Mouse (Mus musculus) stomach, embryonic 15.5 days (tissue): Measurements from ENCODE around the gene Tgfbr3l. TPM values are rescaled to one million over a fixed set of nuclear protein-coding genes. Genes with fewer than 3 reads are reported as not detected.

ENCODE experiments used
- ATAC-seq: fragments of 200-750 bp; cut with Nextera tagmentation; 2 replicates; pipeline ENCODE4 v1.8.0; 2017; ENCODE audit warnings: low read depth, moderate number of reproducible peaks, moderate TSS enrichment; ENCODE audit not compliant: insufficient read depth, low FRiP score
- H3K27ac ChIP-seq: fragments of 300-500 bp; sonication (generic); 2 replicates; pipeline ENCODE4 v1.5.1; 2015; ENCODE audit warnings: mild to moderate bottlenecking, inconsistent platforms
- H3K27me3 ChIP-seq: fragments of 300-500 bp; sonication (generic); replicated peaks from 2 replicates; pipeline ENCODE4 v1.6.1; 2015; ENCODE audit warnings: inconsistent platforms
- H3K36me3 ChIP-seq: fragments of 300-500 bp; sonication (generic); 2 replicates; pipeline ENCODE4 v1.6.1; 2015; ENCODE audit warnings: inconsistent platforms
- H3K4me1 ChIP-seq: fragments of 300-500 bp; sonication (generic); 2 replicates; pipeline ENCODE4 v1.6.1; 2015; ENCODE audit warnings: inconsistent platforms
- H3K4me2 ChIP-seq: fragments of 300-500 bp; sonication (generic); 2 replicates; pipeline ENCODE4 v1.6.1; 2015; ENCODE audit warnings: mild to moderate bottlenecking, inconsistent platforms
- H3K4me3 ChIP-seq: fragments of 300-500 bp; sonication (generic); replicated peaks from 2 replicates; pipeline ENCODE4 v1.5.1; 2015; ENCODE audit warnings: inconsistent platforms
- H3K9ac ChIP-seq: fragments of 300-500 bp; sonication (generic); 2 replicates; pipeline ENCODE4 v1.6.1; 2015; ENCODE audit warnings: inconsistent platforms
- H3K9me3 ChIP-seq: fragments of 300-500 bp; sonication (generic); 2 replicates; pipeline ENCODE4 v1.6.1; 2016; ENCODE audit warnings: inconsistent platforms
- WGBS: fragments of 180-500 bp; shearing (Covaris S2); methylation state at CpG from one replicate; pipeline ENCODE4 v1.1.7; 2015; 5-methylcytosine and 5-hydroxymethylcytosine counted together
- polyA plus RNA-seq: library from polyadenylated mRNA; unstranded; fragments of >200 nt; fragmentation: Nextera tagmentation; extraction: Ambion mirVana; gene quantifications from 2 replicates; pipeline ENCODE4 v1.2.1, GENCODE M21; 2015

Tgfbr3l gene
- polyA plus RNA-seq, 1 experiment from 2014 or later, result 5.9 TPM

DNA sequence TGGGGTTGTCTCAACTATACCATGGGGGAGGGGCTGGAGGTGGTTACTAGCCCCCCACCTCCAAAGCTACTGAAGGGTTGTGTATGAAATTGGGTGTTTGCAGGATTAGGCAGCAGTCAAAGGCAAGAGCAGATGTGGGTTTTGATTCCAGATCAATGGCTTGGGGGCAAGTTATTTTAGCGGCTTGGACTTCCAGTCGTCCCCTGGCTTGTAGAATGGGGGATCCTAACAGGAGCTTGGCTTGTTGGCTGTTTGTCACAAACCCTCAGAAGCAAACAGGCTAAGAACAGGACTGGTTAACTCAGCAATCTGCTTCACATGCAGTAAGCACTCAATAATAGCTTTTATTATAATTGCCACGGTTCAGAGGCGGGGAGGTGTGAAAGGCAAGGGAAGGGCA lies 9.3 kb downstream of the Tgfbr3l start:
- 78% methylated on average over 4 of the region's 4 CpGs for WGBS
- Histone ChIP-seq H3K4me1 (peaks cover 25% of the 10 kb centered on the region), H3K27me3 (no peaks in the 10 kb centered on the region), H3K9me3 (no peaks in the 10 kb centered on the region), H3K4me2 (peak overlapping the region; percentile 85), H3K9ac (no peak overlapping the region), H3K27ac (peak overlapping the region; percentile 52), H3K4me3 (0 out of 2 replicates have a peak overlapping the region, but pooled peaks have one; percentile 72), H3K36me3 (peaks cover 44% of the 10 kb centered on the region)
- no peak for ATAC-seq

DNA sequence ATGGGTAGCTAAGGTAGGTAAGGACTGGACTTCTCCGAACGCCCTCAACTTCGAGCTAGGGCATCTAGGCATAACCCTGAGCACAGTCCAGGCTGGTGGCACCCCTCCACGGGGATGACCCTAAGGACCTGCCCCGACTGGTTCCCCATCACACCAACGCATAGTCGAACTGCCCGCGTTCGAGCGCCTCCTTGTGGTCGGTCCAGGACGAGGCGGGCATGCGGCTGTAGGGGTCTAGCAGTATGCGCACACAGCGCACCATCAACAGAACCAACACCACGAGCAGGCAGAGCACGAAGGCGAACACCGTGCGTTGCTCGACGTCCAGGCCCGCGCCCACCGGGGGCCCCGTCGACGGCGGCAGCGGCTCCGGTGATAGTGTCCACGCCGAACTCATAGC lies 10.2 kb downstream of the Tgfbr3l start:
- Histone ChIP-seq H3K9ac (peak overlapping the region; percentile 67), H3K9me3 (no peaks in the 10 kb centered on the region), H3K4me2 (peak overlapping the region; percentile 85), H3K4me1 (peaks cover 21% of the 10 kb centered on the region), H3K27ac (peak overlapping the region; percentile 79), H3K4me3 (peak overlapping the region; percentile 72), H3K36me3 (peaks cover 48% of the 10 kb centered on the region), H3K27me3 (no peaks in the 10 kb centered on the region)
- 3% methylated on average over 35 of the region's 35 CpGs for WGBS
- peak; percentile 51 for ATAC-seq

DNA sequence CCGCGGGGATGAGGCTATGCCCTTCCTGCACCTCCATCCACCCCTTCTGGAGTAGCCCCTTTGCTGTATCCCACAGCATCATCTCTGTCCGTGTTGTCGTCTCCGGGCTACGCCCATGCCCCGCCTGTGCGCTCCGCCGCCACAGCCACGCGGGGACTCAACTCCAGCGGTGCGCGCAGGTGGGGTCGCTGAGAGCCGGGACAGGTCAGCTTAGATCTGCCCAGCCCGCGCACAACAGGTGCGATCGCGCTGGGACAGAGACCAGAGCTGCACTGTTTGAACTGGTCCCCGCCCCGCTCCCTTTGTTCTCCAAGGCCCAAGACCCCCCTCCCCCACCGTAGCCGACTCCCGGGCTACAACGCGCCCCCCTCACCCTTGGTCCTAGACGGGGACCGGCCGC lies 10.7 kb downstream of the Tgfbr3l start:
- Histone ChIP-seq H3K4me1 (peaks cover 21% of the 10 kb centered on the region), H3K27me3 (no peaks in the 10 kb centered on the region), H3K4me3 (peak overlapping the region; percentile 72), H3K36me3 (peaks cover 51% of the 10 kb centered on the region), H3K9ac (peak overlapping the region; percentile 67), H3K27ac (peak overlapping the region; percentile 79), H3K4me2 (peak overlapping the region; percentile 85), H3K9me3 (no peaks in the 10 kb centered on the region)
- WGBS, result under 1% methylated on average over 31 of the region's 32 CpGs
- ATAC-seq, result peak; percentile 56

DNA sequence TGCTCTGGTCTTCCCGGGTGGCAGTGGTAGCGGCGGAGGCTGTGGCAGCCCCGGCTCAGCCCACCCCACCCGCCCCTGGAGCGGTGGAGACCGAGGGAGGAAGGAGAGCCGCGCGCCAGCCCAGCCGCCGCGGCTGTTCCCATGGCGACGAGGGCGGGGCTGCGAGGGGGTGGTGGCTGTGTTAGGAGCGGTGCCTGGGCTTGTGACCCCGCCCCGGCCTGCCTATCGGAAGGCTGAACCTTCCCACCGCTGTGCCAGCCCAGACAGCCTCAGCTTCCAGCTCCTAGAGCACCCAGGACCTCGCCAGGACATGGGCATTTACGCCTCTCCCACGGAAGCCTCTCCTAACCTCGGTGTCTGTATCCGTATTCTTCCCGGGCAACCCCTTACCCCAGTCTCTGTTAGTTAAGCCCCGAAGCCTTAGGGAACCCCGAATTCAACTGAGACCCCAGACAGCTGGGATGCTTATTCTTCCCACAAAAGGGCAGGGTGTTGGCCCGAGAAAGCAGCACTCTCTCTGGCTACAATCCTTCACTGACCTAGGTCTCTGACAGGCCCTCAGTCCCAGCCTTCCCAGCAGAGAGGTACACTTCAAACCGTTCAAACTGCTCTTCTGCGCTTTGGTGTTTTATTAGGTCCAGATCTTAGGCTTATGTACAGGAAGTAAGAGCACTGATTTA lies 11.3 kb downstream of the Tgfbr3l start, which contains the start of gene Ctxn1:
Gene Ctxn1, minus strand, starts transcription at position 150 of the 680 bp plus-strand sequence.
- Histone ChIP-seq H3K27me3 (no peaks in the 10 kb centered on the region), H3K36me3 (peaks cover 56% of the 10 kb centered on the region), H3K4me3 (peak within 1 kb of the TSS; percentile 72), H3K4me2 (peak within 1 kb of the TSS; percentile 85), H3K9me3 (no peaks in the 10 kb centered on the region), H3K27ac (peak within 1 kb of the TSS; percentile 79), H3K9ac (peak within 1 kb of the TSS; percentile 67), H3K4me1 (peaks cover 18% of the 10 kb centered on the region)
- WGBS, result 8% methylated on average over 20 of the region's 33 CpGs
- ATAC-seq, result peak; percentile 94

DNA sequence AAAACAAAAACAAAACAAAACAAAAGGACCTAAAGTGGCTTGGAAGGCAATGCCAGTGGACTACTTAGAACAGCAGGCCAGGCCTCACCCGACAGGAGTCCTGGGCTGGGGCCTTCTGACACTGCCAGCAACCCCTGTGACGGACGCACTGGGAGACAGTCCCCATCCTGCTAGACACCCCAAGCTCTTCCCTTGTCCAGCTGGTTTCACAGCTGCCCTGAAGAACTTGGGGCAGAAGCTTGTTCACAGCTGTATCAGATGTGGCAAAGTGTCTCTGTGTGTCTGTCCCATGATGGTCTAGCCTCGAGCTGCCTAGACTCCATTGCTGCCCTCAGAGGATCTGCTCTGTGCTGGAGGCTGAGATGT lies 11.8 kb downstream of the Tgfbr3l start:
- peaks cover 55% of the 10 kb centered on the region for H3K36me3 ChIP-seq
- no peaks in the 10 kb centered on the region for H3K27me3 ChIP-seq
- H3K9ac ChIP-seq, result no peak overlapping the region
- ATAC-seq, result no peak
- no peaks in the 10 kb centered on the region for H3K9me3 ChIP-seq
- no peak overlapping the region for H3K4me3 ChIP-seq
- H3K4me1 ChIP-seq, result peaks cover 16% of the 10 kb centered on the region
- WGBS, result 77% methylated on average over 4 of the region's 4 CpGs
- H3K27ac ChIP-seq, result no peak overlapping the region; the same call in 1 of the 2 replicates
- H3K4me2 ChIP-seq, result no peak overlapping the region

DNA sequence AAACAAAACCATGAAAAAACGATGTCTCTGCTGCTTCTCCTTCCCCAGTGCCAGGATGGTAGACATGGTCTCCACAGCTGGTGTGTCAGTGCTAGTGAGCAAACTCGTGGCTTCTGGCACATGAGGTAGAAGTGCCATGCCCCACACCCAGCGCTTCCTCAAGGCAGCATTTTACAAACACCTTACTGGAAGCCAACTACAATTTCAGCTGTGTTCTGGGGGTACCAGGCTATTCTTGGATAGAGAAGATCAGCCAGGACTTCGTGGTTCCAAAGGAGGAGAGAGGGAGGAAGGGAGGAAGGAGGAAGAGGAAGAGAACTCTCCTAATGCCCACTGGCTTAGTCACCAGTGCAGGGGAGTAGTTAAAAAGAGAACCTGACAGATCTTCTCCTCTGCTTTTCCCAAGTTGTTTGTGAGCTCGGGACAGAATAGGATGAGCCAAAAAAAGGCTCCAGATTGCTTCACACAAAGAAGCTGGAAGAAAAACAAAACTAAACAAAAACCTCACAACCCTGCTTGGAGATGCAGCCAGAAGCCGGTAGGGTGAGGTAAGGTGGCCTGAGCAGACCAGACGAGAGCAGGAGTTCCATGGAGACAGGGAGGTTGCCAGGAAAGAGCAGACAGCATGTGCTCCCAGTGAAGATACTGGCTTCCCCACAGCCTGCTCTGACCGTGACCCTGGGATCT lies 15.2 kb downstream of the Tgfbr3l start:
- WGBS, result 85% methylated on average over 8 of the region's 8 CpGs
- H3K9me3 ChIP-seq, result no peaks in the 10 kb centered on the region
- H3K4me1 ChIP-seq, result peaks cover 7% of the 10 kb centered on the region; the same call in 1 of the 2 replicates
- no peaks in the 10 kb centered on the region for H3K27me3 ChIP-seq
- peaks cover 68% of the 10 kb centered on the region for H3K36me3 ChIP-seq
- no peak for ATAC-seq
- H3K4me2 ChIP-seq, result no peak overlapping the region
- no peak overlapping the region for H3K9ac ChIP-seq
- H3K27ac ChIP-seq, result no peak overlapping the region
- H3K4me3 ChIP-seq, result no peak overlapping the region

DNA sequence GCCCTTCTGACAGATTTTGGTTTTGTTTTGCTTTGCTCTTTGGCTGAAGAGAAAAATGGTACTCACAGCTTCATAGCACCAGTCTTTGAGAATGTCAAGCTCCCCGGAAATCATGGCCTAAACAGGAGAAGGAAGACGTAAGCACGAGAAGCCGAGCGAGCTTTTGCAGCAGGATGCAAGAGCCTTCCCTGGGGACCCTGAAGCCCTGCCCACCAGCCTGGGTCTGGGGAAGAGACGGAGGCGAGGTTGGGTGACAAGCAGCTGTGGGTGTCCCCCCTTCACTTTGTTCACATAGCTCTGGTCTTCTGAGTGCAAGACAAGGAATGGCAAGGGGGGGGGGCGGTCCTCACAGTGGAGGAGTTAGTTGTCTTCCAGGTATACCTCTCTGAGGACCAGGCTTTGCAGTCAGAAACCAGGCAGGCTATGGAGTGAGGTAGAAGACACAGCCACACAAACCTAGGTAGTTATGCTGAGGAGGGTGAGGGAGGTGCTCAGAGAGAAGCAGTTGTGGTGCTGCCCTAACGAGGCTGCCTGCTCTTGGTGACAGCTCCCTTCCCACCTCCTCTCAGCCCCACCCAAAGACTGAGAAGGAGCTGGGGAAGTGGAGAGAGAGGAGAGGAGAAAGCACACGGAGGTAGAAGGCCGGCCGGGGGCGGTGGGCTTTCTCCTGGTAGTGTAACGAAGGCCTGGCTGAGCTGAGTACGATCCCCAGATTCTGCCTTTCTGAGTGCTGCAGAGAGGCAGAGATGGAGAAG lies 17.3 kb downstream of the Tgfbr3l start:
- H3K4me2 ChIP-seq, result no peak overlapping the region
- ATAC-seq, result no peak
- no peak overlapping the region for H3K9ac ChIP-seq
- peaks cover 70% of the 10 kb centered on the region for H3K36me3 ChIP-seq
- no peaks in the 10 kb centered on the region for H3K4me1 ChIP-seq
- H3K4me3 ChIP-seq, result no peak overlapping the region
- 88% methylated on average over 15 of the region's 15 CpGs for WGBS
- no peaks in the 10 kb centered on the region for H3K9me3 ChIP-seq
- H3K27me3 ChIP-seq, result no peaks in the 10 kb centered on the region
- no peak overlapping the region for H3K27ac ChIP-seq

DNA sequence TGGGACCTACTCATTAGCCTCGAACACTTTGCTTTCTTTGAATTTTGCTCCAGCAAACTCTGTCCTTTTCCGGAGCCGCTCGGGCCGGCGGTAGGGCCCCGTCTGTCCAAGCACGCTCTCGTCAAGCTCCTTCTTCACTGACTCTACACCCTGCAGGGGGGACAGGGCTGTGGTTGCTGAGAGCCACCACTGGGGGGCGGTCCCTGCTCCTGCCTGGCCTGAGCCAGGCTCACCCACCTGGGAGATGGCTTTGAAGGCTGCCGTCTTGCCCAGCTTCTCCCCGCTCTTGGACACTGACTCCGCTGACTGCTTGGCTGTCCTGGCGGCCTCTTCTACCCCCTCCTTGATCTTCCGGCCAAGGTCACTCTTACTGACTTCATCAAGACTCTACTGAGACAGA lies 19.6 kb downstream of the Tgfbr3l start:
- WGBS, result 75% methylated on average over 15 of the region's 15 CpGs
- Histone ChIP-seq H3K9ac (no peak overlapping the region), H3K9me3 (no peaks in the 10 kb centered on the region), H3K4me2 (no peak overlapping the region), H3K27ac (no peak overlapping the region), H3K4me1 (no peaks in the 10 kb centered on the region), H3K36me3 (peaks cover 54% of the 10 kb centered on the region), H3K4me3 (no peak overlapping the region), H3K27me3 (no peaks in the 10 kb centered on the region)
- ATAC-seq, result peak; percentile 54; the same call in 1 of the 2 replicates

DNA sequence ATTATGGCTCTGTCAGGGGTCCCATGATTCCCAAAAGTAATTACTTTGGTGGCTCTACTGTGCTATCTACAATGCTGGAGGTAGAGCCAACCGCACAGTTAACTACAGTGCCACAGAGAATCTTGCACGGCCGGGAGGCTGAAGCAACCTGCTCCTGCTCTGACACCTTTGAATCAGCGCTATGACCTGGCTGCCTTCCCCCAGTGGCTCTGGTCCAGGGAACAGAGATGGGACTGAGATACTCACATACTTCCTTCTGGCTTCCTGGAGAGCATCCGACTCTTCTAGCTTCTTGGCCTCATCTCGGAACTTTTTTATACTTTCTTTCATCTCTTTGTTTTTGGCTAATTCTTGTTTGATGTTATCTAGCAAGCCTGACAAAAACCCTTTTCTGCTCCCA lies 21.6 kb downstream of the Tgfbr3l start:
- WGBS, result 90% methylated on average over 6 of the region's 6 CpGs
- no peak overlapping the region for H3K9ac ChIP-seq
- no peak overlapping the region for H3K27ac ChIP-seq
- H3K9me3 ChIP-seq, result no peaks in the 10 kb centered on the region
- no peak overlapping the region for H3K4me3 ChIP-seq
- no peak for ATAC-seq
- peaks cover 53% of the 10 kb centered on the region for H3K36me3 ChIP-seq
- no peak overlapping the region for H3K4me2 ChIP-seq
- 0 out of 2 replicates have a peak, but pooled peaks cover 3% of the 10 kb centered on the region for H3K4me1 ChIP-seq
- no peaks in the 10 kb centered on the region for H3K27me3 ChIP-seq

DNA sequence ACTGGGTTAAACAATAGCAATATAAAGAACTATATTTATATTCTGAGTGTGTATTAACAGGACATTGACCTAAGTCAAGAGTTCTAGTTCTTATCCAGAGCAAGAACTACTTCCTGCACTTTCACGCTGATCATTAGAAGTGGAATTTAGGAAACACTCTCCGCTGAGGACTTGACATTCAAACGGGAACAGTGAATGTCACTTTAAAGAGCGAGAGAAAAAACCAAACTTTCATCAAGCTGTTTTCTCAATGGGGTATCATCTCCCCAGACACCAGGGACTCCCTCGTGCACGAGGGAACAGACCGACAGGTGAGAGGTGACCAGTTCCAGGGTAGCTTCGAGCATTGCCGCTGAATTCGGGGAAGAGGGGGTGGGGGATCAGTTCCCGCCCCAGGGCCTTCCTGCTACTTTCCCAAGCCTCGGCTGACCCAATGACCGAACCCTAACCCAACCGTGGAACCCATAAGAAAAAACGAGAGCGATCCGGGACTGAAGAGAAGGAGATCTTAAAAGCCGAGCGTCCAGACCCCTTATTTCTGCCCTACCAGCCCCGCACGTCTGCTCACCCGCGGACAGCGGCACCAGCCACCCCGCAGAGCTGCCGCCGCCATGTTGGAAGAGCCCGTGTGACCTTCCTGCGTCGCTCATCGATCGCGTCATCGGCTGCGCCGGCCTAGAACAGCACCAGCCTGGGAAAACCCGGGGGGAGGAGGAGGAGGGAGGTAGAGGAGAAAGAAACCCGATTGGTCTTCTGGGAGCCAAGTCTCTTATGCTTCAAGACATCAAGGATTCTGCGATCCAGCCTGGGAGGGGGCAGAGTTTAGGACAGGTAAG lies 27.5 kb downstream of the Tgfbr3l start, which contains the start of gene Timm44:
Gene Timm44, minus strand, starts transcription at position 639 of the 836 bp plus-strand sequence.
- Histone ChIP-seq H3K4me3 (peak within 1 kb of the TSS; percentile 86), H3K9me3 (no peaks in the 10 kb centered on the region), H3K27me3 (no peaks in the 10 kb centered on the region), H3K27ac (peak within 1 kb of the TSS; percentile 41), H3K36me3 (peaks cover 13% of the 10 kb centered on the region; the same call in 1 of the 2 replicates), H3K9ac (peak within 1 kb of the TSS; percentile 71), H3K4me2 (peak within 1 kb of the TSS; percentile 66), H3K4me1 (peaks cover 8% of the 10 kb centered on the region; the same call in 1 of the 2 replicates)
- ATAC-seq, result peak; percentile 96
- under 1% methylated on average over 39 of the region's 39 CpGs for WGBS

DNA sequence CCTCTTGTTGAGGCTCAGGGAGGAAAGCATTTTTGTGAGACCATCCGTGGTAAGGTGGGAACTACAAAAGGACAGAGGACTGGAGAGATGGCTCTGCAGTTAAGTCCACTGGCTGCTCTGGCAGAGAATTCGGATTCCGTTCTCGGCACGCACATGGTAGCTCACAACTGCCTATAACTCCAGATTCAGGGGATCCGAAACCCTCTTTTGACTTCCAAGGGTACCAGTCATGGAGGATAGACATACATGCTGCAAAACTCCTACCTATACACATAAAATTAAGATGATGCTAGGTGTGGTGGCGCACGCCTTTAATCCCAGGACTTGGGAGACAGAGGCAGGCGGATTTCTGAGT lies 28.1 kb downstream of the Tgfbr3l start:
- peak overlapping the region; percentile 41; the same call in 1 of the 2 replicates for H3K27ac ChIP-seq
- WGBS, result 23% methylated on average over 9 of the region's 9 CpGs
- H3K9ac ChIP-seq, result peak overlapping the region; percentile 17; the same call in 1 of the 2 replicates
- ATAC-seq, result no peak; the same call in 1 of the 2 replicates
- no peaks in the 10 kb centered on the region for H3K27me3 ChIP-seq
- peaks cover 8% of the 10 kb centered on the region; the same call in 1 of the 2 replicates for H3K4me1 ChIP-seq
- no peaks in the 10 kb centered on the region for H3K9me3 ChIP-seq
- H3K36me3 ChIP-seq, result peaks cover 13% of the 10 kb centered on the region; the same call in 1 of the 2 replicates
- peak overlapping the region; percentile 86 for H3K4me3 ChIP-seq
- peak overlapping the region; percentile 66 for H3K4me2 ChIP-seq
